Mouse (Mus musculus): Measurements from ENCODE around the gene Oser1.
"Not testable (repeated sequence)": the region's sequence is repeated elsewhere in the genome, so short reads cannot be mapped to it uniquely, and the experiment has no call there.

Gene Oser1

GRCm38 (mm10) chr2:163443543-163443942, 19.0 kb upstream of the Oser1 start:
- peak; percentile 90 for DNase-seq

GRCm38 (mm10) chr2:163439488-163439887, 15.0 kb upstream of the Oser1 start:
- DNase-seq = no peak

DNA sequence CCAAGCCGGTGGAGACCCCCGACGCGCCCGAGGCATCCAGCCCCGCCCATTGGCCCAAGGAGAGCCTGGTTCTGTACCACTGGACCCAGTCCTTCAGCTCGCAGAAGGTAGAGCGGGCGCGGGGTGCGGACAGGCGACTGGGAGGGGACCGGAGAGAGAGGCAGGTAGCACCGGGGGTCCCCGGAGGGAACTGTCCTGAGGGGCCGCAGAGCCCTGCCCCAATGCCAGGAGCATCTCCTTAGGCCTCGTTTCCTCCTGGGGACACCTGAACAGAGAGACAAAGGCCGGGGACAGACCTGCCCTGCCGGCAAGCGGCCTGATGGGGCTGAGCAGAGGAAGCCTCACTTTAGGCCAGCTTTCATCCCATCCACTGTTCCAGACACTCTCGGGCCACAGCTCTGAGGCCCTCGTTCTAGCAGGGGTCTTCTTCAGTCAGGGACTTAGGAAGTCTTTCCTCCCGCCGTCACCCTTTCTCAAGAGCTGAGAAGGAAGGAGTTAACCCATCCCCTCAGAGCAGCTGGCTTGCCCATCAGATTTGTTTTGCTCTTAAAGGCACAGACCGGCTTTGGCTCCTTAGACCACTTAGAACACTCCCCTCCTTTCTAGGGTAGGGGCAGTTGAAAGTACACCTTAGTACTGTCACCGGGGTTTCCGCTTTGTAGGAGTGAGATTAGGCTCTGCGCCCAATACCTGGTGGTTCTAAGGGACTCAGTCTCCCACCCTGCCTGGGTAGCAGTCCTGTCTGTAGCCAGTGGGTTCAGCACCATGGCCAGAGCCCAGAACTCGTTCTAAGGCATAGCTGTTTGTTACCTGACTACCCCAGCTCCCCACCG, 14.3 kb upstream of the Oser1 start:
- DNase-seq = peak; percentile 61

DNA sequence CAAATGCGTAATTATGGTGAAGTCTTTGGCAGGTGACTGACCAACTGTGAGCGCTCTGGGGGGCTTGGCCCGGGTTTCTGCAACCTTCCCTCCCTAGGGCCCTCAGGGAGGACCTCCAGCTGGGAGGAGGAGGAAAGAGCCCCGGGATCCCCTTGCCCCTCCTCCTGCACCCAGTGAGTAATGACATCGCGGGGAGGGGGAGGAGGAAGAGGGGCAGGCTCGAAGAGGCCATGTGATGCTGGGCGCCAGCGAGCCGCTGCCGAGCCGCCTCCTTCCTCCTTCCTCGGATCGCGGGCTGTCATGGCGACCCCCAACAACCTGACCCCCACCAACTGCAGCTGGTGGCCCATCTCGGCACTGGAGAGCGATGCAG, 13.7 kb upstream of the Oser1 start, which contains the start of gene Gdap1l1:
Gene Gdap1l1, plus strand, starts transcription at position 231 of the 373 bp plus-strand sequence.
- DNase-seq = peak; percentile 87

DNA sequence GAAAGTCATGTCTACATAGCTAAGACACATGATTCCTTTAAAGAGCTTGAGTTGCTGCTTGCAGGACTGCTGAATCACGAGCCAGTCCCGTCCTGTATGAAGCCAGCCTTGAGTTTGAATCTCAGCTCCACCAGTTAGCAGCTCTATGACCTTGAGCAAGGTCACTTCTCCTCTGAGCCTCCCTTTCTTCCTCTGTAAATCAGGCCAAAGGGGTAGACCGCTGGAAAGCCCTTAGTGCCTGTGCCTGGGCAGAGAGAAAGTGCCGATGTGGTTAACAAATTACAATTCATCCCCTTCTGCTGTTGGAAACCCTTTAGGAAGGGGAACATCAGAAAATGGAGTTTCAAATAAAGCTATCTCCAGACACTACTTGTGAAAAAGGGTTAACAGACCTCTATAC, 13.3 kb upstream of the Oser1 start:
- peak; percentile 50 for DNase-seq

DNA sequence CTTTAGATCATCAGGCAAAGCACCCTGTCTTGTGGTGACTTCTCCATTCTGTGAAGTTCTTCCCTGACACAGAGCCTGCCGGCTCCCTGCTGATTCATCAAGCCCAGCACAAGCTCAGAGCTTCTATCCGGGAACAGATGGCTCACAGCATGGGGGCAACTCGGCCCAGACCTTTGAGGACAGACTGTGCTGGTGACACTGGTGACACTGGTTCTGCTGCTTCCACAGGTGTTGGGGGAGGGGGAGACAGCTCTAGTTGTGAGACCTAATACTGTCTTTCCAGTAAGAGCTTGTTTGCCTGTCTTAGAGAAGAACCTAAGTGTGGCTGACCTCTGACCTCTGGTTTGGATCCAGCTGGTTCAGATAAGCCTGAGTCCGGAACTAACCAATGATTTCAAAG, 9.5 kb upstream of the Oser1 start:
- peak; percentile 97 for DNase-seq

DNA sequence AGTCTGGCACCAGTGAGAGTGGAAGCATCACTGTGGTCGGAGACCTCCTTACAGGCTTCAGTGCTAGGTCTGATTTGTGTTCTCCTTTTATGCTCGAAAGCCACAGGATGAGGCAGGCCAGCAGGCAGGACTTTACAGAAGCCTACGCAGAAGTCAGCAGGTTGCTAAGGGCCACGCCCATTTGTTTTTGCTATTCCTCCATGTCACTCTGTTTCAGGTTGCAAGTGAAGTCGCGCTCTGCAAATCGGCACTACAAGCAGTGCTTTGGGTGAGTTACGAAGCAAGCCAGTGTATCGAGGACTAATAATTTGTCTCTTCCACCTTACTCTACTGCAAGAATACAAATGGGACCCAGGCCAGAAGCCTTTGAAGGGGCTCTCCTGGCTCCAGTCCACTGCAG, 6.8 kb upstream of the Oser1 start:
- peak; percentile 22 for DNase-seq

- DNase-seq = no peak
Measured at GRCm38 (mm10) chr2:163428346-163429011, 4.0 kb upstream of the Oser1 start.

DNA sequence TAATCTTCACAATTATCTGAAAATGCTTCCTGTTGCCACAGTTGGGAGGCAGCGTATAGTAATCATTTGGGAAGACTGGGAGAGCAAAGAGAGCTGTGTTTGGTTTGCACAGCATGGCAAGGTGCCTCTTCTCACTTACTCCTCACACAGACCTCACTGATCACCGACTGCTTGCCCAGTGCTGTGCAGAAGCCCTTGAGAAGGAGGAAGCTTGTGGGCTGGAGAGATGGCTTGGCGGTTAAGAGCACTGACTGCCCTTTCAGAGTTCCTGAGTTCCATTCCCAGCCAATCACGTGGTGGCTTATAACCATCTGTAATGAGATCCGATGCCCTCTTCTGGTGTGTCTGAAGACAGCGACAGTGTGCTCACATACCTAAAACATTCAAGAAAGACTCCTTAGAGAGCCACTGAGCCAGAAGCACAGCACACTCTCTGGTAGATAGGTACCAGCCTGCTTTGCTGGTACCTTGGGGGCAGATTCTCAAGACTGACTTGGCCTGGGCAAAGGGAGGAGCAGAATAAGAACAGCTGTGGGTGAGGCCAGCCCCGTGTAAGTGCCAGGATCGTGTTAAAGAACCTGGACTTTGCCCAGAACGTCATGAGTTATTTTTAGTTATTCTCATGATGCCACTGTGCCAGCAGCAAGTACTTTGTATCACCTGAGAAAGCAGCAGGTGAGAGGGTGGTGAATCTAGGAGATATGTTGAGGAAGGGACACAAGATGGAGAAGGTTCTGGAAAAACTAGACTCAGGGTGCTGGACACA, 1.4 kb downstream of the Oser1 start:
- DNase-seq = no peak

DNA sequence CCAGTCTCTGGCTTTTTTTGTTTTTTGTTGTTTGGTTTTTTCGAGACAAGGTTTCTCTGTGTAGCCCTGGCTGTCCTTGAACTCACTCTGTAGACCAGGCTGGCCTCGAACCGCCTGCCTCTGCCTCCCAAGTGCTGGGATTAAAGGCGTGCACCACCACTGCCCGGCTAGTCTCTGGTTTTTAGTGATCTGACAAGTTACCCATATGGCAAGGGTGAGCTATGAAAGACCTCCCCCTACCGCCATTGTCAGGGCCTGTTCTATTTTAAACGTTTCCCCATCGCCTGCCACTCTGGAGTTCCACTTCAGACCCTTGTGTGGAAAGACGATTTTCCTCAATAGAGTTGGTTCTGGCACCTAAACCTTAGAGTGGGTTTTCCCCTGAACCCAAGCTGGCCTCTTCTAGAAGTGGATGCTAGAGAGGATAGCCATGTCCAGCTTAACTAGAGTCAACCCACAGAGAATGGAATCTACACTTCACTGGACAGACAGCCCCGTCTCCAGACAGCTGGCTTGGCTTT, 4.1 kb downstream of the Oser1 start:
- DNase-seq = peak; percentile 43

- DNase-seq = peak; percentile 100
Measured at GRCm38 (mm10) chr2:163419346-163420045, 5.0 kb downstream of the Oser1 start.

GRCm38 (mm10) chr2:163418841-163419345, 5.6 kb downstream of the Oser1 start:
- no peak for DNase-seq

DNA sequence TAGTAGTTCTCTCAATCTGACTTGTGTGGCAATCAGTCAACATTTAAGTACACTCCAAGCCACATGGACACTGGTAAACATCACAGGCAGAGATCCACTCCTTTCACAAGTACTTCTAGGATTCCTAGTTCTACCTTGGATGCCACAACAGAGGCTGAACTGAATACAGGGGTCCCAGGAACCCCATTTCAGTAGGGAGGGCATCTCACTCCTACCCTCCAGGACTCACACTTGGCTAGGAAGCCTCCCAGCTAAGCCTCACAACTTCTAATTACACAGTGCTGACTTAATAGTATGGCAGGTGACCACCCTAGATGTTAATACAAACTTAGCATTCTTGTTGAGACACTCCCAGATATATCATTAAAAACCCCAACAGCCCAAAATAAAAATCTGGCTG, 6.7 kb downstream of the Oser1 start:
- DNase-seq = no peak

GRCm38 (mm10) chr2:163417026-163417425, 7.5 kb downstream of the Oser1 start:
- no peak for DNase-seq

DNA sequence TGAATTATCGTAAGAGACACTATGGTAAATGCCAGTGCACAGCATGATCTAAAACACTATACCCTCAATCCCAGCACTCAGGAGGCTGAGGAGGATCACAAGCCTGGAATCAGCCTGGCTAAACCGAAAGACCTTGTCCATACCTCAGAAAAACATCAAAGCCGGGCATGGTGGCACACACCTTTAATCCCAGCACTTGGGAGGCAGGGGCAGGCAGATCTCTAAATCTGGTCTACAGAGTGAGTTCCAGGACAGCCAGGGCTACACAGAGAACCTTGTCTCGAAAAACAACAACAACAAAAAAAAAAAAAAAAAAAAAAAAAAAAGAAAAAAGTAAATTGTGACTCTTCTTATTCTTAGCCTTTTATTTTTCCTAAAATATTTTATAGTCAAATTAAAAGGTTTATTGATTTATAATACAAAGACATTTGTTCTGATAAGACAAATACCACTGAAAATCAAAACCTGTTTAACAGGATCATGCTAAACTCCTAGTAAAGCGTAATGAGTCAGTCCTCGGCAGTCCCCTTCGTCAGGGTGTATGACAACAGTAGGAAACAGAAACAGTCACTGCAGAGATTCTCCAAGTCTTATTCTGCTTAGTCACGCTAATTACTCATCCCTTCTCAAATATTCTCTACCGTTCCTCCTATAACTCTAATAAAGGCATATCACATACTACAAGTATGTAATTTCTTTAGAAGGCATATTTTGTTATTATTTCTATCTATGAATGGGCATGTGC, 11.5 kb downstream of the Oser1 start:
- DNase-seq = no peak

- no peak for DNase-seq
Measured at GRCm38 (mm10) chr2:163412419-163412818, 12.1 kb downstream of the Oser1 start.

DNA sequence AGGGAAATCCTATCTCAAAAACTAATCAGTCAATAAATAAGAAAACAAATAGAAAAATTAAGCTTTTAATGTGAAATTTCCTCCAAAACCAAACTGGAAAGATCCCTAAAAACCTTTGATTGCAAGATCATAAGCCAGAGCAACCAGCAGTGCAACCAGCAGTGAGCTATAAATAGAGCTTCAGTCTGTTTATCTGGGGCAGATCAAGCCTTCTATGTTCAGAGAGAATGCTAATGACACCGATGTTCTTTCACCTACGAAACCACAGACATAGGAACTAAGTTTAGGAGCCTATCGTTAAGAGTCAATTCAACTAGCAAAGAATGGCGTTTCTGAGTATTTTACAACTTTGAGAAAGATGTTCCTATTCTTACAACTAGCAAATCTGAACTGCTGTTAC, 12.7 kb downstream of the Oser1 start:
- DNase-seq = no peak

GRCm38 (mm10) chr2:163411344-163411743, 13.2 kb downstream of the Oser1 start:
- DNase-seq = not testable (repeated sequence)

- no peak for DNase-seq
Measured at GRCm38 (mm10) chr2:163410211-163410610, 14.3 kb downstream of the Oser1 start.

- DNase-seq = no peak
Measured at GRCm38 (mm10) chr2:163404037-163404815, 20.3 kb downstream of the Oser1 start.

DNA sequence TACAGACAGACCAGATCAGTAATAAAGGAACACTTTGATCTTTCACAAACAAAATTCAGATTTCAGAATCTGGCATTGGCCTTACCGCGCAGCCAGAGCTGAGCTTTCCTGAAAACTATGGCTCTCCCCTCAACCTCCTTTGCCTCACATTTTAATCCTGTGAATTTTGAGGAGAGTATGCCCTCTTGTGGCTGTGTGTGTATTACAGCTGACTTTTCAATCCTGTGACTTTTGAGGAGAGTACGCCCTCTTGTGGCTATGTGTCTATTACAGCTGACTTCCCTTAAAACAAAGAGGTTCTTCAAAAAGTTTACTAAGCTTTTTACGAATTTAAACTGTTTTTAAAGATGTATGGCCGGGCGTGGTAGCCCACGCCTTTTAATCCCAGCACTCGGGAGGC, 23.3 kb downstream of the Oser1 start:
- peak; percentile 57 for DNase-seq

Measured in cerebellum, adult 11-12 months (tissue).